In the genomic region with DNA sequence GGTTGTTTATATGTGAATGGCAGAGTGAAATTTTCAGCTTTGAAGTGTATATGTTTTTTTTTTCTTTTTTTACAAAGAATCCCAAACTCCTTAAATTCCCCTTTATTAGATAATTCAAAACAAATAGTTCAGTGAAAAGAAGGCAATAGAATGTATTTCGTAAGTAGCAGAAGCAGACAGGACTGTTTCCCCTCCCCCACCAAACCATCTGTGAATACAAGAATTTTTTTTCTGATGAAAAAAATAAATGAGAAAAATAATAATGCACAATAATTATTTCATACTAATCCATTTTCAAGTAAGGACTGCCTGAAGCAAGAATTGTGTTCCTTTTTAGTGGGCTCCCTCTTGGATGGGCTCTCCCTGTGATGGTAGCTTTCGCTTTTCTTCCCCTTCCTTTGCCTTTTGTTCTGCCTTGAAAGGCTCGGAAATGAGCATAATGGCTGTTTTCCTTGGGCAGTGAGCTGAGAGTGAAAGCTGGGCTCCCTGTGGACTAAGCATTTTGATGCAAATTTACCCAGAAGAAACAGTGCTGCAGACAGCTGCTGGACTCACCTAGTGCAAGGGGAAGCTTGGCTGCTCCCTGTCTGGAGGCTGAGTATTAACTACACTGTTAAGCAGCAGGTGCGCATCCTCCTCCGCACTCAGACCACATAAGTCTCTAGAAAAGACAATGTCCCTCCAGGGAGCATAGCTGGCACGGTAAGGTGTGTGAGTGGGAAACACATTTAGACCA, we compare ENCODE assay signal across 9 mouse cellular contexts.
A peak's percentile ranks its signal among the peaks of the same experiment; 100 is the strongest.
DNase-seq lines count a peak whose midpoint lies in the region; ATAC-seq lines count a peak whose summit lies in the region.
"Had no signal": no experiment of that assay in that cellular context is flagged by ENCODE, and none has a peak within 500 bp of the region (broad histone marks: within the 10 kb centered on the region; RNA-seq: fewer than 3 reads in every experiment).

No protein-coding gene starts in this region.

- 9% methylated on average over 6 of the region's 6 CpGs for WGBS in hindbrain, embryonic 13.5 days

- peak overlapping the region; percentile 16 for H3K4me3 ChIP-seq in hindbrain, embryonic 13.5 days
- H3K4me3 ChIP-seq: liver, embryonic 12.5 days had no signal

- peaks cover 11% of the 10 kb centered on the region for H3K4me1 ChIP-seq in hindbrain, embryonic 13.5 days (replicated peaks)
- H3K4me1 ChIP-seq: liver, embryonic 12.5 days had no signal

- no peaks in the 10 kb centered on the region for H3K27me3 ChIP-seq in hindbrain, embryonic 13.5 days
- H3K27me3 ChIP-seq: liver, embryonic 12.5 days had no signal

- peak; percentile 14 for DNase-seq in layer of hippocampus, adult 11-12 months (ENCODE audit: low spot score)
- DNase-seq in layer of hippocampus, adult 9-10 months (ENCODE audit: low spot score): no peak
- DNase-seq in embryo, embryonic 10.5 days (ENCODE audit: low spot score): peak; percentile 80
- DNase-seq in neural tube, embryonic 10.5 days (ENCODE audit: extremely low spot score, low spot score): peak; percentile 30
- DNase-seq in thymus, postnatal 4 days: no peak
- DNase-seq in ovary, adult 18-20 months (ENCODE audit: low spot score): no peak
- no peak for DNase-seq in adrenal gland, adult 2 months

- H3K9ac ChIP-seq in hindbrain, embryonic 13.5 days: peak overlapping the region; percentile 30; the same call in 1 of the 2 replicates
- H3K9ac ChIP-seq: liver, embryonic 12.5 days had no signal

- H3K27ac ChIP-seq in hindbrain, embryonic 13.5 days: peak overlapping the region; percentile 79
- H3K27ac ChIP-seq: liver, embryonic 12.5 days had no signal

- peak; percentile 95 for ATAC-seq in hindbrain, embryonic 13.5 days (ENCODE audit: low FRiP score)
- ATAC-seq: liver, embryonic 12.5 days had no signal

- H3K9me3 ChIP-seq in hindbrain, embryonic 13.5 days: peaks cover 11% of the 10 kb centered on the region

- peak overlapping the region; percentile 43 for H3K4me2 ChIP-seq in hindbrain, embryonic 13.5 days
- H3K4me2 ChIP-seq: liver, embryonic 12.5 days had no signal

- H3K36me3 ChIP-seq in hindbrain, embryonic 13.5 days: no peaks in the 10 kb centered on the region
- H3K36me3 ChIP-seq: liver, embryonic 12.5 days had no signal

Comparison
In these comparisons a context has a peak if more than half of its experiments do, and no peak if none do; other contexts are left out.
1. DNase-seq: peak in layer of hippocampus, adult 11-12 months (single experiment), embryo, embryonic 10.5 days (single experiment) and neural tube, embryonic 10.5 days (single experiment); none in layer of hippocampus, adult 9-10 months (single experiment), thymus, postnatal 4 days (single experiment), ovary, adult 18-20 months (single experiment) and adrenal gland, adult 2 months (single experiment).